Mouse (Mus musculus): ENCODE measurements around the gene Gfer.

Gfer gene

DNA sequence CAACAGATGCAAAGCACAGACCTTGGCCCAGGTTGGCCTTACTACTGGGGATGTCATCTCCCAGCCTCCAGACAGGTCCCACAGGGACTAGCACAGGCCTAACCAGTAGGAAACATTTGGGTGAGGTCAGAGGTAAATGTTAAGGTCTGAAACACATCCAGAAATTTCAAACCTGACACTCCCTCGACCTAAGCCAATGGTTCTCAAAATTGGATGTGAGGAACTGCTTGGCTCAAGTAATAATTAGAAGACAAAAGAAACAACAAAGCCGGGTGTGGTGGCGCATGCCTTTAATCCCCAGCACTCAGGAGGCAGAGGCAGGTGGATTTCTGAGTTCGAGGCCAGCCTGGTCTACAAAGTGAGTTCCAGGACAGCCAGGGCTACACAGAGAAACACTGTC lies 49.6 kb downstream of the Gfer start:
- no peak for DNase-seq

DNA sequence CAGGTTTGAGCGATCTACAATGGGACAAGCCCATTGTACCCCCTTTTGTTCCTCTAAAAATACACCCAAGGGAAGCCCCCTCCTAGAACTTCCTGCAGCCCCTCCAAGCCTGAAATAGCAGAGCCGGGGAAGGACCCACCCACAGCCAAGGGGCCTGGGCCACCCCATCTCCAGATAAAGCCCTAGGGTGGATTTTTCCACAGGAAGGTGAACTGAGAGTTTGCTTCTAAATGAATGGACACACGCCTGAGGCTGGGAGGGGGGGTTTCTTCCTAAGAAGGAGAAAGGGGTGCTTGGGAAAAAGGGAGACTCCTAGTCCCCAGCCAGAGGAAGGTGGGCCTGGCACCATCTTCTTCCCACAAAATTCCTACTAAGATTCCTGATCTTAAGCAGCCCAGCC lies 50.0 kb downstream of the Gfer start:
- DNase-seq, result no peak

DNA sequence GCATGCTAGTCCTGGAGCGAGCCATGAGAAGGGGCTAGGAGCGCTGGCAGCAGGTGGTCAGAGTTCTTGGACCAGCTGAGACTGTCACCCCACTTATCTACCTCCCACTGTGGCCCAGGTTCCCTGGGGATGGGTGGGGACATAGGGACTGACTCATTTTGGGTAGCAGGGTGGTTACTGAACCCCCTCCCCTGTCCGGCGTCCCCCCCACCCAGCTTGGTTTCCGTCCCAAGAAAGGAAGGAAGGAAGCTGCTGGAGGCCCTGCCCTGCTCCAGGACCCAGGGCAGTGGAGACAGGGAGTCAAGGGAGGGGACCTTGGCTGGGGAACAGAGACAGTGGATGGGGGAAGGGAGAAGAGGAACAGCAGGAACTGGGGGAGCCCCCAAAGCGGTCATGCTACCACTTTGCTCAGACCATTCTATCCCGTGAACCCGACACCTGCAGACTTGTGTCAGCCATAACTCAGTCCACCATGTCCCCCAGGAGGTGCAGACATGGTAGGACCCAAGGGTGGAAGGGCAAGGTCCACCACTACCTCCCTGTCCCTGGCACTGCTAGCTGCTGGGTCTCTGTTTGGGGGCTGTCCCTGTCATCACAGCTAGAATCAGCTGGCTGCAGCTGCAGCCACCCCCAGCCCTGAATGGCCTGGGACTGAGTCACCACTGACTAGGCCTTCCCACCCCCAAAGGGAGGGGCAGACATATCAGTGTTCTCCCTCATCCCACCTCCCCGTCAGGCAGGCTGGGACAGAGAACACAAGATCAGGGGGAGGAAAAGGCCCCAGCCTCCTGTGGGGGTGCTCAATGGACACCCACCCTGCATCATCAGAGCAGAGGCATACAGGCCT lies 50.9 kb downstream of the Gfer start:
- no peak for DNase-seq

DNA sequence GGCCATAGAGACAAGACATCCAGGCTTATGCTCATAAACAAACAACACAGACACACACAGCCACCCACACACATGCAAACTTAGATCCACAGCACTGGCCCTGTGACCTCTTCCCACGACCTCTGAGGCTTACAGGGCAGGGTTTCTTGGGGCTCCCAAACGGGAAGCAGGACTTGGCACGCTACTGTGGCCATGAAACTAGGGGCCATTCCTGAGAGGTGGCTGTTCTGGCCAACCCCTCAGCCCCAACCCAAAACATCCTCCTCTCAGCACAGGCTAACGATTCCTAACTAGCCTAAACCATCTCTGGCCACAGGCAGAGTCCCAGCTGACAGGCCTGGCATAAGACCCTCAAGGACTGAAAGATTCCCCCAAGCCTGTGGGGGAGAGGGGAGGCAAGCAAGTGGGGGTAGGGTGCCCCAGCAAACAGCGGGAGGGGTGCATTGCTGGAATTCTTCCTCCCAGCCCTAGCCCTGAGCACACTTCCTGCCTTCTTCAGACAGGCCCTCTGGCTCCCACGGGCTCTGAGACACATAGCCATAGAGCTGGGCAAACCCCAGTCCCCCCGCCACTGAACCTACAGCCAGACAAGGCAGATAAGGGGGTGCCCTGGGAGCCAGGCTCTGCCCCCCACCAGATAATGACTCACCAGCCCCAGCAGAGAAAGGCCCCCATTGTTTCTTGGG lies 51.8 kb downstream of the Gfer start:
- peak; percentile 40 for DNase-seq

Measured in embryo, embryonic 11 days (tissue).